Mouse (Mus musculus) kidney, adult 18-20 months (tissue): ENCODE data around the gene Pard3.

ENCODE experiments used
- DNase-seq: peaks from one replicate; pipeline ENCODE4 v3.0.0; 2021

The Pard3 gene

DNA sequence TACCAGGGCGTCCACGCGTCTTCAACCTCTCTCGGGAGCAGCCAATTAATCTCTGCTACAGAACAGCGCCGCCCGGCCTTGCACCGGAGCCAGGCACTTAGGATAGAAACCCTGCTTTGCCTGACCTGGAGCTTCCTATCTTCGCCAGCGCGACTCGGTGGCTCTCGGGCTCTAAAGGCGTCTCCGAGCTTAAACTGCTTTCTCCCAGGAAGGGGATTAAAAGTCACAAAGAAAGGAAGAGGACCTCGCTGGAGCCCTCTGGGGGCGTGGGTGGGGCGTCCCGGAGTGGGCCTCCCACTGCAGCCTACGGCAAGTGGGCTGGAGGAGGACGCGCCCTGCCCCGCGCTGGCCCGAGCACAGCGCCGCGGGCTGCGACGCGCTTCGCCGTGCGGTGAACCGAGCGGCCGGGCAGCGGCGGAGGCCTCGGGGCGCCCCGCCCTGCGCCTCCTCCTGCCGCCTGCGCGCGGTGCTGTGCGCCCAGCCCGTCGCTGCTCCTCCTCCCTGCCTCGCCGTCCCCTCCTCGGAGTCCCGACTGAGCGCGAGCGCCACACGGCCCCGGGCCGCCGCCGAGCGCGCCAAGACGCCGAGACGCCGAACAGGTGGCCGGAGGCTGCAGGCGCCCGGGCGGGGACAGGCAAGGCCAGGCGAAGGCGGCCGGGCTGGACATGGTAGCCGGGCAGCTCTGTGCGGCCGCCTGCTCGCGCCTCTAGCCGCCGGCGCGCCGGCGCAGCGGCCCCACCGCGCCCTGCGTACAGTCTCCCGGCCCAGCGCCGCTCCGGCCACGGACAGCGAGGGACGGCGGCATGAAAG is at the start of gene Pard3:
Pard3 (plus strand) TSS at position 343 of the 810 bp plus-strand sequence.
- DNase-seq = peak; percentile 83

DNA sequence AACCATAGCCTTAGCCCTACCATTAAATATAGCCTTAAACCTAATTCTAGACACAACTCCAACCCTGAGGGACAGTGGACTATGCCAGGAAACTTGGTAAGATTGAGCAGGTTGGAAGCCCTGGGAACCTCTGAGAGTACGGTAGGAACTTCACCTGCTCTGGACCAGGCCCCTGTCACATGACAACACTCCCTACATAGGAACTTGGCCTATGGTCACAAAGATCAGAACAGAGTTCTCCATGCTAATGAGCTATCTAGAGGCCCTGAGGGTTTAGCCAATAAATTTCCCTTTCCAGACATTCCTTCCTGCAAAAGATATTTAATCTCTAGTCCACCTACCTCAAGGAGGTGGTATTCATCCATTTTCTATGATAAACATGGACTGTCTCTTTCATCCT is 41.9 kb upstream of the Pard3 start:
- no peak for DNase-seq

DNA sequence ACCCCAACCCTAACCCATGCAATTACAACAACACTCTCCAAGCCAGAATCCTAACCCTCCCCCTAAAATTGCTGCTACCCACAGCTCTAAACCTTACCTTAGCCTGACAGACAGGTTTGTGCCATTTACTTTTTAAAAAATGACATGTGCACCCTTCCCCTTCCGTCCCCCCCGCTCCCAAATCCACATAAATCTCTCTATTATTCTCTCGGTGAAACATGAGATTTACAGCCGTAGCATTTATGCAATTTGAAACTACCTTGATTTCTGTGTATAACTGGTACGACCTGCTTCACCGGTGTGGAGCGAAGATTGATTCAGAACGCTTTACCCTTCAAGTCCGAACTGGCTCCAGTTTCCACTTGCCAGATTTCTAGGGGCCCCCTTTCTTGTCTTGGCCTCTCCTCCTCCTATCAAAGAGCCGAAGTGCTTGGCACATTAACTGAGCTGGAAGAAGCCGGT is 38.4 kb upstream of the Pard3 start:
- no peak for DNase-seq

DNA sequence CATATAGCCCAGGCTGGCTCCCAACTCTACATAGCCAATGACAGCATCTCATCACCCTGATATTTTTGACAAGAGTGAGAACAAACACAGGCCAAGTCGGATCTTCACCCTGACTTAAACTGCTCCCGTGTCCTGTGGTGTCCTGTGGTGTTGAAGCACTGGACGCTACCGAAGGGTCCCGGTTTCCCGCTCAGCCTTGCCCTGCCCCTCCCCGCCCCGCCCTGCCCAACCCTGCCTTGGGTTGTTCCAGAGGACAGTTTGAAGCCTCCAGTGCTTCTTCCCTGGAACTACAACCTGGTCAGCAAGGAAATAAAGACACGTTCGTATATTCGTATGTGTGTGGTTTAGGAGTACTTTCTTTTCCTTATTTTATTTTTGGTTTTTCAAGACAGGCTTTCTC is 37.9 kb upstream of the Pard3 start:
- DNase-seq = no peak

DNA sequence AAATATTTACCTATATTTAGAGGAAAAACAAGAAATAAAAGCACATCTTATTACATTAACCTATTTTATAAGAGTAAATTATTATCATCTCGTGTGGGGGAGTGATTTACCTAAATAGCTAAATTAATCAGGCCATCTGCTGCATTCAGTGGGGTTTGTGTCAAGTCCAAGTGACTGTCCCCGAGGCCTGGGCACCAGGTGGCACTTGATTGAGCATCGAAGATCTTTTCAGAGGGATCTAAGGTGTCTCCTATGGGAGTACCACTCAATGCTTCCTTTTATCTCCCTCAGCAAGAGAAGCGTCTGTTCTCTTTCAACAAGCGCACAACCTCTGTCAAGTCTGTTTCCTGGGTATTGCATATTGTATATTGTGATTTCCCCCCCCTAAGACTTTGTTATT is 32.2 kb upstream of the Pard3 start:
- no peak for DNase-seq

DNA sequence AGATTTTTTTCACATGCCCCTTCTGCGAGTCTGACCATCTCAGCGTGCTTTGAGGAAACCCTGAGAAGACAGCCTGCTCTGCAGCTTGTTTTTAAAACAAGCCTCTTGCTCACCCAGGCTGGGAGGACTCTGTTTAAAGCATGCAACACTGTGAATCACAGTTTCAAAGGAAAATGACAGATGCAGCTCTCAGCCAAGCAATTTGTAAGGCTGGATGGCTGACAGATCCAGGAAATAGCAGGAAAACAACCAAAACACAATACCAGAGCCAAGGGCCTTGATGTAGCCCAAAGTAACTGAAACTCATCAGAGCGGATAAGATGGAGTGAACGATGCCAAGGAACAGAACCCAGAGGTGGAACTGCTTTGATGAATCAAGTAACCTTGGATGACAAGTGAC is 24.8 kb upstream of the Pard3 start:
- no peak for DNase-seq

DNA sequence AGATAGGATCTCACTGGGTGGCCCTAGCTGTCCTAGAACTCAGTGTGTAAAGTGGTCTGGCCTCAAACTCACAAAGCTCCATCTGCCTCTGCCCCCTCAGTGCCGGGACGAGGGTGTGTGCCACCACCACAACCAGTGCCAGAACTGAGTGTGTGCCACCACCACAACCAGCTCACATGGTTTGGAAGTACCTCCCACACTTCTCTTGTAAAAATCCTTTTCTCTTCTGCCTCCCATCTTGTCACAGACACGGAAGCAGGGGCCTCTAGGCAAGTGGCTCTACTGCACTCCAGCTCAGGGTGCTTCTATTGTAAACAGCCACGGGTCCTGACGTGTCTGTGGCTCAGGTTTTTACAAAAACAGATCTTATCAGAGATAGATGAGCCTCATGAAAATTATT is 13.7 kb upstream of the Pard3 start:
- no peak for DNase-seq

DNA sequence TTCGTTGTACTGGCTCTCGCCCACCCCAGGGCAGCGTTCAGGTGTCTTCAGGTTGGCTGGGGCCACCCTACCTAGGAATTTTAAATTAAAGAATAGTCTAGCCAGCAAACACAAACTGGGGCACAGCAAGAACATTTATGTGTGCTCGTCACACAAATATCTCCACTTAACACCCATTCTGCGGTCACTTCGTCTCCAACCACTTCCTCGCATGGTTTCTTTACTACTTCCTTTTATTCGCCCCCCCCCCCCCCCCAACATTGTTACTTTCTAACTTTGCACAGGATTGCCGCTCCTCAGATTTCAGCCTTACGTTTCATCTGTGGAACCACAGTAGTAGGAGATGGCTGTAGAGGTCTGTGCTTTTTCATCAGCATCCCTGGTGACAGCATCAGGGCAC is 11.6 kb upstream of the Pard3 start:
- DNase-seq = no peak

DNA sequence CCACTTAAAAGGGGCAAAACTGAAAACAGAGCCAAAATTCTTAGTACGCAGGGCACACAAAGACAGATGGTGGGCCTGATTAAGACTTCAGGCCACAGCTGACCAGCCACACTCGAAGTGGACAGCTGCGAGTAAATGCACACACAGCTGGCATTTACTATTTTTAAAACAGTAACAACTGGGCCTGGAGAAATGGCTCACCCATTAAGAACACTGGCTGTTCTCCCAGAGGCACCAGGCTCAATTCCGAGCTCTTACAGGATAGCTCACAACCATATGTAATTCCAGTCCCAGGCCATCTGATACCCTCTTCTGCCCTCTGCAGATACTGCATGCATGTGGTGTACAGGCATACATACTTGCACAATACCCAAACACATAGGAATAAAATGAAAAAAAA is 8.6 kb upstream of the Pard3 start:
- DNase-seq = no peak

DNA sequence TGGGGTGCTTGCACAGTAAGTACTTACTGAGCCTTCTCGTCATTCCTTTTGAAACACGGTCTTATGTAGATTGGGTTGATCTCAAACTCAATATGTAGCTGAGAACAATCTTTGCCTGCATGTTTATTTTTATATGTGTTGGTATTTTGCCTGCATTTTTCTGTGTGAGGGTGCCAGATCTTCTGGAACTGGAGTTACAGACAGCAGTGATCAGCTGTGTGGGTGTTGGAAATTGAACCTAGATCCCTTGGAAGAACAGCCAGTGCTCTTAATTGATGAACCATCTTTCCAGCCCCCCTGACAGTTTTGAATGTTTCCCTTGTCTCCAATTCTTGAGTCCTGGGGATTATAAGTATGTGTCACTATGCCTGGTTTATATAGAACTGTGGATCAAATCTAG is 4.9 kb upstream of the Pard3 start:
- no peak for DNase-seq

DNA sequence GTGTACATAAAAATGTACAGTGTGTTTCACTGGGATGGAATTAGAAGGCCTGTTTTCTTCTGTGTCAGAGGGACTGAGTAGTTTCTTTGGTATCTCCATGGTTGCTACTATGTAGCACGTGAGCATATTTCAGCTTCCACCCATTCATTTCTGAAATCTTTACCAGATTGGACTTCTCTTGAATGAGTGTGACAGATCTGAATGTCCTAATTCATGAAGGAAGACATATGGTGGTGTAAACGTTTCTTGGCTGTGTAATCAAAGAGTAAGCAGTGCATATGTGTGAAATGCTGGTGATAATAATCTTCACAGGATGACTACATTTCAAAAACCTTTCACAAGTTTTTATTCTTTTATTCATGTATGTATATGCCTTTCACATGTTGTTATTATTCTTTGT is 3.9 kb upstream of the Pard3 start:
- DNase-seq = no peak

DNA sequence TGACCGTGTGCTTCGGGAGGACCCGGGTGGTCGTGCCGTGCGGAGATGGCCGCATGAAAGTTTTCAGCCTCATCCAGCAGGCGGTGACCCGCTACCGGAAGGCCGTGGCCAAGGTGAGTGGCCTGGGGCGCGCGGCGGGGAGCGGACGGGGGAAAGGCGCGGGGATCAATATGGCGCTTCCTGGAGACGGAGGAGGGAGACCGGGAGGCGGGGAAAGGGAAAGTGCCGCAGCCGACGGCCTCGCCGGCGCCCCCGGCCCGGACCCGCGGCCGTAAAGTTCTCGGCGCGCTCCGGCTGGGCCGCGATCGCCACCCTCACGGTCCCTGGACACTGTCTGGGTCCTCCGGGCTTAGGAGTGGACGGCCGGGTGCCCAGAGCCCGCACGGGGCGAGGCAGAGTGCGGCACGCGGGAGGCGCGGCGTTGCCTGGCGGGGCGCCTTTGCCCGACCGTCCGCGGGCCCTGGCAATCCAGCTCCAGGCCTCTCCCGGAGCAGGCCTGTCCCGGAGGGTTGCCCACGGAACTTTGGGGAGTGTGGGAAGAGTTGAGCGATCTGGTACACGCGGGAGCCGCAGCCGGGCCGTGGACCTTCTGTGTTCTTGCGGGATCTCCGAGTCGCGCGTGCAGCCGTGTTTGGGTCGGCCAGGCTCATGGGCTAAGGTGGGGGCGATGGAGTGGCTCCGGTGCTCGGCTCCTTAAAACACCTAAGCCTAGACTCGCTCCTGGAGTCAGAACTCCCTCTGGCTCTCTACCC is 844 bp downstream of the Pard3 start:
- DNase-seq = peak; percentile 82

DNA sequence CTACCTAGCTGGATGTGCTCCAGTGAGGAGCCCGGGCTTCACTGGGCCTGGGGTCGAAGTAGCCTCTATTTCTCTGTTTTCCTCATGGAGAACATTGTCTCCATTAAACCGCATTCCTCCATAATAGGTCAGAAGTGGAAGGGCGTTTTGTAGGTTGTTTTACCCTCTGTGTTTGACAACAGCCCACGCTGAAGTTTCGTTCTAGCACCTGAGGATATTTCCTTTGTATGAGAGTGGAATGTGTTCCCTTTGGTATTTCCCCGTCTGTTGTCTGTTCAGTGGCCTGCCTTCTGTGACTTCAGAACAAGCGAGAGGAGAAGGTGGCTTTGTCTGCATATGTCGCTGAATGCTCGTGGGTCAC is 1.4 kb downstream of the Pard3 start:
- no peak for DNase-seq

DNA sequence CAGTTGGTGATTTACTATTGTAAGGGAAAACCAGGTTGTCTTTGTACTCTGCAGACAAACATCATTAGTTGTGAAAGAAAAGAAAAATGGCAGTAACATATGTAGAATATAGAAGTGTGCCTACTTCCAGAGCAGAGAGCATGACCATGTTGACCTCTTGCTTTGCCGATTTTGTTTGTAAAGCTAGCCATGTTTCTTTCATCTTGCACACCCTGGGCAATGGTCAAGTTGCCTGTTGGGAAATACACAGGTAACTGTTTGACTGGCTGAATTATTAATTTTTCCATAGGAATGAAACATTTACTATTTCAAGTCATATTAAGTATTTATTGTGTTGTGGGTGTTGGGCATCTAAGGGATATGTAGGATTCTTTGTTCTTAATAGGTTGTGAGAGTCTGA is 2.1 kb downstream of the Pard3 start:
- DNase-seq = no peak

DNA sequence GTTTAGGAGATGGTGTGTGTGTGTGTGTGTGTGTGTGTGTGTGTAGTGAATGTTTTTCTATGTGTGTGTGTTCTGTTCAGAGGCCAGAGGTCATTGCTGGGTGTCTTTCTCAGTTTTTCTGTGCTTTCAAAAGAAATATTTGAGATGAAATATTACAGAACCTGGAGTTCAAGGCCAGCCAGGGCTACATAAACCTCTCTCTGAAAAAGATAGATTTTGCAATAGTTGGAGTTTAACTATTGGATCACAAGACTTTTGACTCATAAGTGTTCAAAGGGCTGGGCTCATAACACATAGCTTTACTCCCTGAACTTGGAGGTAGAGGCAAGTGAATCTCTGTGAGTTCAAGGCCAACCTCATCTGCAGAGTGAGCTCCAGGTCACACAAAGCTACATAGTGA is 2.8 kb downstream of the Pard3 start:
- no peak for DNase-seq

DNA sequence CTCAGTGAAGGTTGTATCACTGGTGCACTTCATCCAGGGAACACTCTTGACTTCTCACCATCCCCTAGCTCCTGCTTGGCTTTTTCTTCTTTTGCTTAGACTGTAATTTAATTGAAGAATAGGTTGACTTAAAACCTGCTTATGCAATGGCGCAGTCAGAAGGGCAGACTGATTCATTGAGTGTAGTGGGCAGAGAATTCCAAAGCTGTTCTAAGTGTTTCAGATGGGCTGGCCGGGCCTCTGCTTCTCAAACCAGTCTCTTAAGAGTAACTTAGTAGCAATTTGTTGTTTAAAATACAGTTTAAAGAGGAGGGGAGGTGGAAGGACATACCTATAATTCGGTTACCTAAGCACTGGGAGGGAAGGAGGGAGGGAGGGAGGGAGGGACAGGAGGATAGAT is 5.0 kb downstream of the Pard3 start:
- no peak for DNase-seq

DNA sequence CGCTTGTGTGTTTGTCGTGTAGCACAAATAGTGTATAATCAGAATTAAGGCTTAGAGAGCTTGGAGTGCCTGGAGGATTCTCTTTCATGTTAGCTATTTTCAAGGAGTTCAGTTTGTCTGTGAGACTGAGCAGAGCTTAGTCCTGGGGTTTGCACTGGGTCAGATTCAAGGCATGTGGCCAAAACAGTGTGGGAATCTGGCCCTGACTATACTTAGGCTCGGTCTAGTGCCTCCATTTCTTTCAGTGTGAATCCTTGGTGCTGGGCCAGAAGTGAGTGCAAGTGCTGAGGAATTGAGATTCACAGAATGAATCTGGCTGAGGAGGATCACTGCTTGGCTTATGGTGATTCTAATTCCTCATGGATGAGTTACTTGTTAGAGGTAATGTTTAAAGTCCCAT is 6.5 kb downstream of the Pard3 start:
- peak; percentile 68 for DNase-seq

DNA sequence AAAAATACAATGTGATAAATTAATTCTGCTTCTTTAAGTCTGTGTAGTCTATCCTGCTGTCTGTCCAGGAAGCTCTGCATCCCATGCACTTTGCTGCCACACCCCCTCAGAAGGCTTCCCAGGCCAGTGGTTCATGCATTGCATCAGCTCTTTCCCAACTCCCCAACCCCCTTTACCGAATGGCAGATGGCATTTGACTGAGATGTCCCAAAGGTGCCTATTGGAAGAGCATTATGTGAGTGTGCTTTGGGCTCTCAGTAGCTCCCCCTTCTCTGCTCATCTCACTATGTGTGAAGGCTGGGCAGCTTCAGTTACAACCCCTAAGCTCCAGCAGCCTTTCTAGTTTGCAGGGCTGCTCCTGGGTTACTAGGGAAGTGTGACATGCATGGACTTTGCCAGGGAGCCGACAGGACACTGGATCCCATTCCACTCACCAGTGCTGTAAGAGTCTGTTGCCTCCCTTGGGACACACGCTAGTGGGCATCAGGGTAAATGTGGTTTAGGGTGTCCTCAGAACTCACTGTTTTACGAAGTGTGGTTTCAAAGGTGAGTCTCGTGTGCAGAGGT is 9.4 kb downstream of the Pard3 start:
- no peak for DNase-seq

DNA sequence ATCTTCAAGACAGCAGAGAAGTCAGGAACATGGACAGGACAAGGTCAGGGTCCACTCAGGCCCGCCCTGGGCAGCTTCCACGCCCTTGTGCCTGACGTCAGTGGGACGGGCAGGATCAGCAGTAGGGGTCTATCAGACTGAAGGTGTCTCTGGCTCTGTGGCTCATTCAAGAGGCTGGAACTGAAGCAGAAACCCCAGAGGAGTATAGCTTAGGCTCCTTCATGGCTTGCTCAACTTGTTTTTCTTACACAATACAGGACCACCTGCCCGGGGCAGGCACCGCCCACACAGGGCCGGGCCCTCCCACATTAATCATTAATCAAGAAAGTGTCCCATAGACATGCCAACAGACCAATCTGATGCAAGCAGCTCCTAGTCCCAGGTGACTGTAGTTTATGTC is 12.8 kb downstream of the Pard3 start:
- DNase-seq = peak; percentile 81

DNA sequence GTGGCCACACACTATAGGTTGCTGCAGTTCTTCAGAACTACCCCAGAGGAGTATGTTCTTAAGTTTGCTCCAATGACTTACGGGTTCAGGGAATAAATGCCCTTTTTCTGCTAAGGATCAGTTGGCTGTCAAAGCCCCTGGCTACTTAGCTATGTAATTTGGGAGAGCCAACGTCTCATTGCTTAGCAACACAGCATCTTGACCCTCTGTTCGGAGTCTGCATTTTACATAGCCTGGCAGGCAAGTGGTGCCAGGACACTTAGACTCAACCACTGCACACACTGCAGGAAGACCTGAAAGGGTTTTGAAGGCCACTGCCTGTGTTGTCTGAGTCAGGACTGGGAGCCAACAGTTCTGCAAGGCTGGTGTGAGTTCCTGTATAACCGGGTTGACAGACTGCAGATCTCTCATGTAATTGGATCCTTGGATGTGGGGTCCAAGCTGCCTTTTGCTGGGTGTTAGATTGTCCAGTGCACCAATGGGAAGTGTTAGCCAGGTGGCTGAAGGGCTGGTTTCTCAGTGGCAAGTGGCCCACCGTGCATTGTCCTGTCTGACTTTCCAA is 15.6 kb downstream of the Pard3 start:
- no peak for DNase-seq

DNA sequence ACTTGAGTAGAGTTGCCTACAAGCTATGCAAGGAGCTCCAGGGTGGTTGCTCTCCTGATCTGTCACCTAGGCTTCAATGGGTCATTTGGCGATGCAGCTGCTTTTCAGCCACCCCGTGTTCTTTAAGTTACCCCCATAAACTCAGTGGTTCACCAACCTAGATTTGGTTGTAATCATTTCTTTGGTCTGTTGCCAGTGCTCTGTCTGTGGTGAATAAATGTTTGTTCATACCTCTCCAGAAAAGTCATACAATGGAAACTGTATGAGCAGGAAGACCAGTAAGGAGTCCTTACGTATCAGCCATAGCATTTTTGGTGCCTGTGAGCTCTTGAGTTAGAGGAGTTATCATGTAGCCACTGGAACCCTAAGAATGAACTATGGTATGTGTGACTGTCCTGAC is 17.6 kb downstream of the Pard3 start:
- DNase-seq = no peak

DNA sequence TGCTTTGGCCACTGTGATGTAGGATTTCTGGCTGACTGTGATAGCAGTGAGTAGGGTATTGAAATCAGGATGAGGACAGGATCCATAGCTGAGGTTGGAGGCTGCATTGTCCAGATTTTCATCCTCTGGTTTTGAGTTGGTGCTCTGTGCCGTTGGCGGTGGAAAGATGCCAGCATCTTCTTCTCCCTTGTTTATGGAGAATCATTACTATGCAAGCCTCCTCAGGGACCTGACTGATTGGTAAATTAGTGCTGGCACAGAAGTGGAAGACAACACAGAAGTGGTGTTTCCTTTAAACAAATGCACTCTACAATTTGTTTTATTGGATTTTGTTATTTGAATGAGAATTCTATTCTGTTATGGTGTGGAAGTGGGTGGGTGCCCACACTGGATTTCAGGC is 18.8 kb downstream of the Pard3 start:
- no peak for DNase-seq

DNA sequence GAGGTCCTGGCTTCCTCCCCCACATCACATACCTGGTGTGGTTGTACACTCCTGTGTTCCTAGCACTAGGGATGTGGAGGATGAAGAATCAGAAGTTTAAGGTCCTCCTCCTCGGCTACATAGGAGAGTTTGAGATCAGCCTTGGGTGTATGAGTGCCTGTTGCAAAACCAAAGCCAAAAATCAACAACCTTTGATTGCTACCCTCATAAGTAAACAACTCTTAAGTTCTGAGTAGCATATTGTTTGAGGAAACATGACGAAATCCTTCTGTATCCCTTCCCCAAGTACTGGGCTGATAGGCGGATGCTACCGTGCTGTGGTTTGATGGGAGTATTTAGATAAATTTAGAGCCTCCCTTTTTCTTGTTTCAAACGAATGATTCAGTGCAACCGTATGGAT is 20.9 kb downstream of the Pard3 start:
- no peak for DNase-seq

DNA sequence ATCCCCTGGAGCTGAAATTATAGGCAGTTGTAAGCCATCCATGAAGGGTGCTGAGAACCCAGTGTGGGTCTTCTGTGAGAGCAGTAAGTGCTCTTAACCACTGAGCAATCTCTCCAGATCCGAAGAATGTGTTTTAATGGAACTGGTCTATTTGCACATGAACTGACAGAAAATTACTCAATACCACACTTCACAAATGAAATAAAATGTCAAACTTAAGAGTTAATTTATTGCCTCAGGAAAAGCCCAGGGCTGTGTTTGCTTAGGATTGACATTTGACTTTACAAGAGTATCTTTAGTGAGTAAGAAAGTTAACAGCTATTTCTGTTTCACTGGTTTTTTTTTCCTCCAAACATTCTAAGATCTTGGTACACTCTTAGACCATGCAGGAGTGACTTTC is 23.7 kb downstream of the Pard3 start:
- no peak for DNase-seq
